Mouse (Mus musculus): ENCODE results near the gene Hnrnph3.

Hnrnph3 gene

GRCm38 (mm10) chr10:63032267-63032666 is 8.2 kb upstream of the Hnrnph3 start:
- in situ Hi-C loops (cut with MboI, MseI) = no loop called here

- in situ Hi-C loops (cut with MboI, MseI) = no loop called here
These were observed 4.4 kb upstream of the Hnrnph3 start for GRCm38 (mm10) chr10:63028396-63028795.

GRCm38 (mm10) chr10:63027376-63028161 is 3.6 kb upstream of the Hnrnph3 start:
- in situ Hi-C loops (cut with MboI, MseI) = no loop called here

- in situ Hi-C loops (cut with MboI, MseI) = no loop called here
These were observed 2.8 kb upstream of the Hnrnph3 start for GRCm38 (mm10) chr10:63026795-63027160.

- in situ Hi-C loops (cut with MboI, MseI) = no loop called here
These were observed 2.3 kb upstream of the Hnrnph3 start for GRCm38 (mm10) chr10:63026156-63026794.

- in situ Hi-C loops (cut with MboI, MseI) = no loop called here
These were observed 1.5 kb upstream of the Hnrnph3 start for GRCm38 (mm10) chr10:63025491-63026011.

GRCm38 (mm10) chr10:63025016-63025415 is 999 bp upstream of the Hnrnph3 start:
- in situ Hi-C loops (cut with MboI, MseI) = no loop called here

- in situ Hi-C loops (cut with MboI, MseI) = no loop called here
These were observed 528 bp upstream of the Hnrnph3 start for GRCm38 (mm10) chr10:63024580-63024910.

- in situ Hi-C loops (cut with MboI, MseI) = no loop called here
These were observed 782 bp downstream of the Hnrnph3 start for GRCm38 (mm10) chr10:63023121-63023748.

- in situ Hi-C loops (cut with MboI, MseI) = no loop called here
These were observed 1.4 kb downstream of the Hnrnph3 start for GRCm38 (mm10) chr10:63022541-63023120.

- in situ Hi-C loops (cut with MboI, MseI) = no loop called here
These were observed 2.3 kb downstream of the Hnrnph3 start for GRCm38 (mm10) chr10:63021702-63022101.

GRCm38 (mm10) chr10:63019304-63019703 is 4.7 kb downstream of the Hnrnph3 start:
- in situ Hi-C loops (cut with MboI, MseI) = no loop called here

GRCm38 (mm10) chr10:63014168-63014567 is 9.8 kb downstream of the Hnrnph3 start:
- in situ Hi-C loops (cut with MboI, MseI) = no loop called here

- in situ Hi-C loops (cut with MboI, MseI) = no loop called here
These were observed 10.5 kb downstream of the Hnrnph3 start for GRCm38 (mm10) chr10:63013476-63013875.

- in situ Hi-C loops (cut with MboI, MseI) = no loop called here
These were observed 12.5 kb downstream of the Hnrnph3 start for GRCm38 (mm10) chr10:63011556-63011955.

GRCm38 (mm10) chr10:63010268-63010667 is 13.7 kb downstream of the Hnrnph3 start:
- in situ Hi-C loops (cut with MboI, MseI) = no loop called here

GRCm38 (mm10) chr10:63008193-63008592 is 15.8 kb downstream of the Hnrnph3 start:
- in situ Hi-C loops (cut with MboI, MseI) = no loop called here

GRCm38 (mm10) chr10:63004556-63004955 is 19.5 kb downstream of the Hnrnph3 start:
- in situ Hi-C loops (cut with MboI, MseI) = loop anchor here (5.0 kb wide), 1 partner anchor 242 kb away; no protein-coding TSS in a partner anchor

- in situ Hi-C loops (cut with MboI, MseI) = loop anchor here (5.0 kb wide), 1 partner anchor 241 kb away; no protein-coding TSS in a partner anchor
These were observed 20.8 kb downstream of the Hnrnph3 start for GRCm38 (mm10) chr10:63003252-63003651.

GRCm38 (mm10) chr10:63000584-63000983 is 23.4 kb downstream of the Hnrnph3 start:
- in situ Hi-C loops (cut with MboI, MseI) = loop anchor here (5.0 kb wide), 1 partner anchor 238 kb away; no protein-coding TSS in a partner anchor

- in situ Hi-C loops (cut with MboI, MseI) = no loop called here
These were observed 30.0 kb downstream of the Hnrnph3 start for GRCm38 (mm10) chr10:62993991-62994390.

- in situ Hi-C loops (cut with MboI, MseI) = no loop called here
These were observed 33.4 kb downstream of the Hnrnph3 start for GRCm38 (mm10) chr10:62990636-62991035.

Data from T-helper 2 cell (primary cell).